Mouse (Mus musculus) lung, postnatal 0 days (tissue): Measurements from ENCODE around the gene Scgb1a1.
A peak's percentile ranks its signal among the peaks of the same experiment; 100 is the strongest.

ENCODE experiments used
- CTCF ChIP-seq: IDR thresholded peaks from 2 replicates; pipeline ENCODE4 v1.5.1; 2016; ENCODE audit warnings: antibody characterized with exemption, mild to moderate bottlenecking
- EP300 ChIP-seq: IDR thresholded peaks from 2 replicates; pipeline ENCODE4 v1.6.1; 2016; ENCODE audit warnings: antibody characterized with exemption, mild to moderate bottlenecking, control low read depth

GRCm38 (mm10) chr19:9071456-9072156 lies 16.2 kb downstream of the Scgb1a1 start:
- TF ChIP-seq CTCF = no peak
- TF ChIP-seq EP300 = peak; percentile 37
